Mouse (Mus musculus) kidney, embryonic 16.5 days (tissue): ENCODE measurements around the gene Olfr1150-ps1. TPM values are rescaled to one million over a fixed set of nuclear protein-coding genes. Genes with fewer than 3 reads are reported as not detected.

ENCODE experiments used
- ATAC-seq: fragments of 200-750 bp; cut with Nextera tagmentation; 2 replicates; pipeline ENCODE4 v1.8.0; 2017; ENCODE audit warnings: moderate TSS enrichment; ENCODE audit not compliant: low FRiP score, low TSS enrichment
- H3K27ac ChIP-seq: fragments of 300-500 bp; sonication (generic); 2 replicates; pipeline ENCODE4 v1.5.1; 2014; ENCODE audit warnings: low read length
- H3K27me3 ChIP-seq: fragments of 300-500 bp; sonication (generic); 2 replicates; pipeline ENCODE4 v1.6.1; 2014; ENCODE audit warnings: low read length, control low read depth, mixed read lengths; ENCODE audit not compliant: insufficient read depth
- H3K36me3 ChIP-seq: fragments of 300-500 bp; sonication (generic); 2 replicates; pipeline ENCODE4 v1.6.1; 2014; ENCODE audit warnings: low read length, control low read depth, mixed read lengths; ENCODE audit not compliant: insufficient read depth
- H3K4me1 ChIP-seq: fragments of 300-500 bp; sonication (generic); 2 replicates; pipeline ENCODE4 v1.6.1; 2014; ENCODE audit warnings: low read length, control low read depth, mixed read lengths; ENCODE audit not compliant: insufficient read depth
- H3K4me2 ChIP-seq: fragments of 300-500 bp; sonication (generic); replicated peaks from 2 replicates; pipeline ENCODE4 v1.6.1; 2014; ENCODE audit warnings: low read depth, low read length
- H3K4me3 ChIP-seq: fragments of 300-500 bp; sonication (generic); 2 replicates; pipeline ENCODE4 v1.5.1; 2014; ENCODE audit warnings: mild to moderate bottlenecking, low read length
- H3K9ac ChIP-seq: fragments of 300-500 bp; sonication (generic); replicated peaks from 2 replicates; pipeline ENCODE4 v1.6.1; 2014; ENCODE audit warnings: low read length
- H3K9me3 ChIP-seq: fragments of 300-500 bp; sonication (generic); 2 replicates; pipeline ENCODE4 v1.6.1; 2016; ENCODE audit warnings: low read length, control low read depth
- WGBS: fragments of 180-500 bp; shearing (Covaris S2); extraction: QIAGEN DNeasy Blood & Tissue Kit; methylation state at CpG from one replicate; pipeline ENCODE4 v1.1.7; 2014; 5-methylcytosine and 5-hydroxymethylcytosine counted together
- polyA plus RNA-seq: library from polyadenylated mRNA; unstranded; fragments of >200 nt; fragmentation: Nextera tagmentation; extraction: Ambion mirVana; gene quantifications from 2 replicates; pipeline ENCODE4 v1.2.1, GENCODE M21; 2015

Gene Olfr1150-ps1
- polyA plus RNA-seq = not detected in 2 replicates

DNA sequence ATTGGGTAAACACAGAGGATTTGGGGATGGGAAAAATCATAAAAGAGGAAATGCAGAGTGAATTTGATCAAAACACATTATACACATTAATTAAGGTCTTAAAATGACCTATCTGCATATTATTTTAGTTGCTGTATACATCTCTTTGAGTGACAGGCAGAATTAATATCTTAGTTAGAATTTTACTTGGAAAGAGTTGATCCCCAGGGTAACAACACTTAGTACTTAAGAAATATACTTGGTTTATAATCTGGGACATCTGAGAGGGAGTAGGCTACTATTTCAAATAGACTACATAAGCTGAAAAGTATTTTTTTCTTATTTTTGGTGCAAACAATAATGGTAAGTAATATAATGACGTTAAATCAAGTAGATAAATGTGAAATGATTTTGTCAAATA, at the start of gene Olfr1150-ps1:
TSS of gene Olfr1150-ps1 (plus strand) at position 301 of the 400 bp plus-strand sequence.
- 87% methylated on average over 1 of the region's 1 CpGs for WGBS
- no peak within 1 kb of the TSS for H3K9ac ChIP-seq
- no peaks in the 10 kb centered on the region for H3K36me3 ChIP-seq

DNA sequence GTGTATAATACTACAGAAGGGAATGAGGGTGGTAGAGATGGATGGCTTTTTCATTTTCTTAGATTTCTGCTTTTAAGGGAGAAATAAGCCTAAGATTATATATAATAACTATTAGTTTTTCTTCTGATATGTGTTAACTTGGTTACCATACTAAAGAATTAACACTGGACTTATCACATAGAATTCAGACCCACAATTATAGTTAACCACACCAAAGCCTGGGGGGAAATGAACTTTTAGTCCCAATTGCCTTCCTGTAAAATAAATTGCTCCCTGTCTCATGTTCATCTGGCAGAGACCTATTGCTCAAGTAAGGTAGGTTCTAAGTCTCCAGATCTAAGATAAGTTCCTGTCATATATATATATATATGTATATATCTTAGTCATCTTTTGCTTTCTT, 43.5 kb upstream of the Olfr1150-ps1 start, which contains the start of gene Olfr1143:
TSS of gene Olfr1143 (plus strand) at position 301 of the 400 bp plus-strand sequence.
- no peak within 1 kb of the TSS for H3K27ac ChIP-seq
- H3K36me3 ChIP-seq = no peaks in the 10 kb centered on the region
- H3K4me2 ChIP-seq = no peak within 1 kb of the TSS
- no peaks in the 10 kb centered on the region for H3K9me3 ChIP-seq
- H3K9ac ChIP-seq = no peak within 1 kb of the TSS
- H3K4me3 ChIP-seq = no peak within 1 kb of the TSS
- ATAC-seq = no peak
- H3K27me3 ChIP-seq = no peaks in the 10 kb centered on the region
- no peaks in the 10 kb centered on the region for H3K4me1 ChIP-seq

More for the DNA sequence above, at the start of gene Olfr1150-ps1:
- ATAC-seq = no peak
- Histone ChIP-seq H3K9me3 (no peaks in the 10 kb centered on the region), H3K27ac (no peak within 1 kb of the TSS), H3K4me1 (no peaks in the 10 kb centered on the region), H3K4me2 (no peak within 1 kb of the TSS), H3K4me3 (no peak within 1 kb of the TSS), H3K27me3 (no peaks in the 10 kb centered on the region)

DNA sequence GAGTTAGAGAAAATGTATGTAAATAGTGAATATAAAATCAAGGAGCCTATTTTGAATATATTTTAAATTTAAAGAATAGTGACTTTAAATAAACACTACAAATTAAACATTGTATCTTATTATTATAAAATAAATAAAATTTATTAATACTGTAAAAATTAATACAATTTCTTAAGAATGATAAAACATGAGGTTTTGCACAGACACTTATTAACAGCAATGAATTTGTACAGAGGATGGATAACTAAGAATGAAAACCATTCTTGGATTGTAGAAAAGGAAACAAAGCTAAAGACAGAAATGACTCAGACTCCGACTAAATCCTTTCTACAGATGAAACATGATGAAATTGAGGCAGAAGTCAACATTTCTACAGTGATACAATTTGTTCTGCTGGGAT, 34.3 kb upstream of the Olfr1150-ps1 start, which contains the start of gene Olfr1145:
TSS of gene Olfr1145 (plus strand) at position 301 of the 400 bp plus-strand sequence.
- ATAC-seq = no peak
- Histone ChIP-seq H3K36me3 (no peaks in the 10 kb centered on the region), H3K27me3 (no peaks in the 10 kb centered on the region), H3K9ac (no peak within 1 kb of the TSS), H3K4me3 (no peak within 1 kb of the TSS), H3K9me3 (no peaks in the 10 kb centered on the region), H3K4me1 (no peaks in the 10 kb centered on the region), H3K4me2 (no peak within 1 kb of the TSS), H3K27ac (no peak within 1 kb of the TSS)
- WGBS = 84% methylated on average over 1 of the region's 1 CpGs

DNA sequence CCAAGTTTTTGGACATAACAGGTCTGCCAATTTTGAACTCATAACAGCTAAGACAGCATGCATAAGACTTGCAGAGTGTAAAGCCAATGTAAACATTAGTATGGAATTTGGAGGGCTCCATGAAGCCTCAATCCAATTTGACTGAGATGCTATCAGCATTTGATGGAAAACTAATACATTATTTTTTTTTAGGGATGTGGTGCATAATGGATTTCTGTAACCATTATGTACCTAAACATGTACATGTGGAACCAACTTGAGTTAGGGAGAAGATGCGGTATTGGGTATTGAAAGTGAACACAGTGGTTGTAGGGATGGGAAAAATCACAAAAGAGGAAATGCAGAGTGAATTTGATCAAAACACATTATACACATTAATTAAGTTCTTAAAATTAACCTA, 13.6 kb upstream of the Olfr1150-ps1 start, which contains the start of gene Olfr1148:
TSS of gene Olfr1148 (plus strand) at position 301 of the 400 bp plus-strand sequence.
- Histone ChIP-seq H3K9me3 (no peaks in the 10 kb centered on the region), H3K4me1 (no peaks in the 10 kb centered on the region), H3K27ac (no peak within 1 kb of the TSS), H3K36me3 (no peaks in the 10 kb centered on the region), H3K9ac (no peak within 1 kb of the TSS), H3K4me3 (no peak within 1 kb of the TSS), H3K27me3 (no peaks in the 10 kb centered on the region), H3K4me2 (no peak within 1 kb of the TSS)
- no peak for ATAC-seq
- WGBS = 91% methylated on average over 1 of the region's 1 CpGs

DNA sequence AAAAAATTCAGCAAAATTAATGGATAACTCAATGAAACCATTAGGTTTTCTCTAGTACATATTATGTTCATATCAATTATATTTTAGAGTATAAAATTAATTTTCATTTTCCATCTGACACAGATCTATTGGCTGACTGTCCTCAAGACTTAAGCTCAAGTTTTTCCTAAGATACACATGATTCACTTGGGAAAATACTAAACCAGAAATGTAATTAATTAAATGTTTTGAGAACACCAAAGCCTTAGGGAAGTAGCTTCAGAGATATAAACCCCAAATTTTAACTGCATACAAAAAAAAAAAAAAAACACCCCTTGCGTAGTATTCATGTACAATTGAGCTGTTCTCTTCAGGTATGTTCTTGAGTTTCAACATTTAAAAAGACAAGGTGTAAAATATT, 11.8 kb downstream of the Olfr1150-ps1 start, which contains the start of gene Olfr1151:
TSS of gene Olfr1151 (plus strand) at position 301 of the 400 bp plus-strand sequence.
- Histone ChIP-seq H3K9ac (no peak within 1 kb of the TSS), H3K36me3 (no peaks in the 10 kb centered on the region), H3K4me1 (no peaks in the 10 kb centered on the region), H3K4me2 (no peak within 1 kb of the TSS), H3K9me3 (no peaks in the 10 kb centered on the region), H3K4me3 (no peak within 1 kb of the TSS), H3K27ac (no peak within 1 kb of the TSS), H3K27me3 (no peaks in the 10 kb centered on the region)
- WGBS = 93% methylated on average over 1 of the region's 1 CpGs
- ATAC-seq = no peak

DNA sequence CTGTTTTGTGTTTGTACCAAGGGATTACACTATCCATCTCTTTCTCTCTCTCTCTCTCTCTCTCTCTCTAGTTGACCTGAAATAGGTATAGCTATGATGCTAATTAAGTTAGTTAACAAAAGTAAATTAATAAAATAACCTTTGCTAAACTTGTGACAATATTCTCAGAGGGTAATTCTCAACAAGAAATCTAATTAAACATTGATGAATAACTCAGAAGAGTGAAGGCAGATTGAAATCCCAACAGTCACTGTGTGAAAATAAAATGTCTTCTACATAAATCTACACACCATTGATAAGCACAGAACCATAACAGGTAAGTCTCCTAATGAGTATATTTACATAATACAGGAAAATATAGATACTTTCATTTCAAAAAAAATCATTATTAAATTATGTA, 22.4 kb downstream of the Olfr1150-ps1 start, which contains the start of gene Olfr1152:
TSS of gene Olfr1152 (plus strand) at position 301 of the 400 bp plus-strand sequence.
- Histone ChIP-seq H3K27me3 (no peaks in the 10 kb centered on the region), H3K27ac (no peak within 1 kb of the TSS), H3K4me1 (no peaks in the 10 kb centered on the region), H3K4me3 (no peak within 1 kb of the TSS), H3K4me2 (no peak within 1 kb of the TSS), H3K36me3 (no peaks in the 10 kb centered on the region), H3K9ac (no peak within 1 kb of the TSS), H3K9me3 (no peaks in the 10 kb centered on the region)
- no peak for ATAC-seq

DNA sequence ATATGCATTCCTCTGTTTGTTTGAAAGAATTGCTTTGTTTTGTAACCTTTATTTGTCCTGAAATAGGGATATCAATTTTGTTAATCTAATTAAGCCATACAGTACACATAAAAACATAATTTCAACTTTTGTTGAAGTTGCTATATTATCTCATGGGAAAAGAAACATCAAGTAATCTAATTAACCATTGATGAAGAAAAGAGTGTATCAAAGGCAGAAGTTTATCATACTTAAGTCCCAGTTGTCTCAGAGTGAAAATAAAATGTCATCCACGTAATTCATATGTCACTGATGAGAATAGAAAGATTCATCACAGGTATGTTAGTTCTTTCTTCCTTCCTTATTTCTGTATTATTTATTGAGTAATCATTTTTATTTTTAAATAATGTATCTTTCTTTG, 50.9 kb downstream of the Olfr1150-ps1 start, which contains the start of gene Olfr1153:
TSS of gene Olfr1153 (plus strand) at position 301 of the 400 bp plus-strand sequence.
- Histone ChIP-seq H3K36me3 (no peaks in the 10 kb centered on the region), H3K4me3 (no peak within 1 kb of the TSS), H3K4me2 (no peak within 1 kb of the TSS), H3K9me3 (no peaks in the 10 kb centered on the region), H3K27me3 (no peaks in the 10 kb centered on the region), H3K27ac (no peak within 1 kb of the TSS), H3K9ac (no peak within 1 kb of the TSS), H3K4me1 (no peaks in the 10 kb centered on the region)
- 76% methylated on average over 1 of the region's 1 CpGs for WGBS
- no peak for ATAC-seq

Other genes starting within 250 kb of the Olfr1150-ps1 start
- not detected in 2 replicates for gene Olfr1130, start 237.8 kb upstream of the Olfr1150-ps1 start, polyA plus RNA-seq
- gene Olfr1131, start 216.9 kb upstream of the Olfr1150-ps1 start, polyA plus RNA-seq = not detected in 2 replicates
- not detected in 2 replicates for gene Olfr1132, start 206.5 kb upstream of the Olfr1150-ps1 start, polyA plus RNA-seq
- gene Olfr1133, start 196.6 kb upstream of the Olfr1150-ps1 start, polyA plus RNA-seq = not detected in 2 replicates
- not detected in 2 replicates for gene Olfr1134, start 185.5 kb upstream of the Olfr1150-ps1 start, polyA plus RNA-seq
- not detected in 2 replicates for gene Olfr1135, start 170.3 kb upstream of the Olfr1150-ps1 start, polyA plus RNA-seq
- not detected in 2 replicates for gene Olfr1136, start 150.0 kb upstream of the Olfr1150-ps1 start, polyA plus RNA-seq
- gene Olfr1137, start 130.8 kb upstream of the Olfr1150-ps1 start, polyA plus RNA-seq = not detected in 2 replicates
- gene Olfr1138, start 104.0 kb upstream of the Olfr1150-ps1 start, polyA plus RNA-seq = not detected in 2 replicates
- gene Olfr1140, start 100.2 kb upstream of the Olfr1150-ps1 start, polyA plus RNA-seq = not detected in 2 replicates
- gene Olfr1141, start 90.0 kb upstream of the Olfr1150-ps1 start, polyA plus RNA-seq = not detected in 2 replicates
- gene Olfr152, start 64.5 kb upstream of the Olfr1150-ps1 start, polyA plus RNA-seq = not detected in 2 replicates
- not detected in 2 replicates for gene Olfr1143, start 43.4 kb upstream of the Olfr1150-ps1 start, polyA plus RNA-seq
- not detected in 2 replicates for gene Olfr1145, start 34.2 kb upstream of the Olfr1150-ps1 start, polyA plus RNA-seq
- gene Olfr1148, start 13.5 kb upstream of the Olfr1150-ps1 start, polyA plus RNA-seq = not detected in 2 replicates
- gene Olfr1151, start 11.9 kb downstream of the Olfr1150-ps1 start, polyA plus RNA-seq = not detected in 2 replicates
- 0.03 TPM in 1 of 2 replicates, not detected in the other for gene Olfr1152, start 22.5 kb downstream of the Olfr1150-ps1 start, polyA plus RNA-seq
- gene Olfr1153, start 51.0 kb downstream of the Olfr1150-ps1 start, polyA plus RNA-seq = not detected in 2 replicates
- not detected in 2 replicates for gene Olfr1154, start 61.2 kb downstream of the Olfr1150-ps1 start, polyA plus RNA-seq
- not detected in 2 replicates for gene Olfr1155, start 101.1 kb downstream of the Olfr1150-ps1 start, polyA plus RNA-seq
- gene Olfr1156, start 109.1 kb downstream of the Olfr1150-ps1 start, polyA plus RNA-seq = not detected in 2 replicates
- gene Olfr1157, start 124.3 kb downstream of the Olfr1150-ps1 start, polyA plus RNA-seq = not detected in 2 replicates
- not detected in 2 replicates for gene Olfr74, start 130.7 kb downstream of the Olfr1150-ps1 start, polyA plus RNA-seq
- not detected in 2 replicates for gene Olfr1158, start 146.1 kb downstream of the Olfr1150-ps1 start, polyA plus RNA-seq
- gene Olfr1160, start 164.3 kb downstream of the Olfr1150-ps1 start, polyA plus RNA-seq = not detected in 2 replicates
- gene Olfr1161, start 178.8 kb downstream of the Olfr1150-ps1 start, polyA plus RNA-seq = not detected in 2 replicates
- gene Olfr73, start 193.7 kb downstream of the Olfr1150-ps1 start, polyA plus RNA-seq = 0.05 TPM in 1 of 2 replicates, not detected in the other
- gene Olfr1162, start 207.1 kb downstream of the Olfr1150-ps1 start, polyA plus RNA-seq = not detected in 2 replicates
- gene Olfr1163, start 227.8 kb downstream of the Olfr1150-ps1 start, polyA plus RNA-seq = not detected in 2 replicates
- gene Olfr1164, start 250.0 kb downstream of the Olfr1150-ps1 start, polyA plus RNA-seq = not detected in 2 replicates